Mouse (Mus musculus): ENCODE measurements around the gene Lrrc34. TPM values are rescaled to one million over a fixed set of nuclear protein-coding genes. Genes with fewer than 3 reads are reported as not detected.

Gene Lrrc34
- polyA plus RNA-seq, 1 experiment, result 0.04 TPM

DNA sequence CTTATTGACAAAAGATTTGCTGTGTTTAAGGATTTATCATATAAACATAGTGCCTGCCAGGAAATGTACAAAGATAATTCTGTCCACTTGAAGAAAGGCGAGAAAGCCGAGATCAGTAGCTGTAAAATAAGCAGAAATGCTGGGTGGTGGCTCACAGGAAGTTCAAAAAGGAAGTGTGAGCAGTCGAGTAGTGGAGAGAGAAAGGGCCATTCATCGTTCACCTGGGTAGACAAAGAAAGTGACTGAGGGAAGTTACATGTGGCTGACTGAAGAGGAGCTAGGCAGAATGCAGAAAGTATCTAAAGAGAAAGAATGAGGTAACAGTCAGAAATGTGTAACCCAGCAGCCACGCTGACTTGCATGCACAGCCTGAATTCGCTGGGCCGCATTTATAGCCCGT is 27.5 kb downstream of the Lrrc34 start:
- WGBS, result 43% methylated on average over 8 of the region's 8 CpGs
- DNase-seq (ENCODE audit: low read depth in 1 of 2, low spot score in 2 of 2), result no peak
- H3K4me1 ChIP-seq (ENCODE audit: control insufficient read depth, insufficient read depth, insufficient read length), result no peaks in the 10 kb centered on the region; the same call in 1 of the 2 replicates
- H3K27me3 ChIP-seq (ENCODE audit: control insufficient read depth, insufficient read depth, low read length), result no peaks in the 10 kb centered on the region
- peak overlapping the region; percentile 58 for H3K27ac ChIP-seq (ENCODE audit: insufficient read depth, low read length)
- peaks cover 11% of the 10 kb centered on the region for H3K36me3 ChIP-seq (ENCODE audit: control insufficient read depth, insufficient read depth, low read length)
- no peak overlapping the region for H3K4me3 ChIP-seq (ENCODE audit: extremely low read depth, insufficient read depth, insufficient read length)
- TF ChIP-seq CTCF (IDR thresholded peaks at IDR 0.05; ENCODE audit: extremely low read depth, insufficient read depth, insufficient read length, insufficient replicate concordance) (no peak), POLR2A (IDR thresholded peaks at IDR 0.05; ENCODE audit: low read depth, low read length) (no peak)

DNA sequence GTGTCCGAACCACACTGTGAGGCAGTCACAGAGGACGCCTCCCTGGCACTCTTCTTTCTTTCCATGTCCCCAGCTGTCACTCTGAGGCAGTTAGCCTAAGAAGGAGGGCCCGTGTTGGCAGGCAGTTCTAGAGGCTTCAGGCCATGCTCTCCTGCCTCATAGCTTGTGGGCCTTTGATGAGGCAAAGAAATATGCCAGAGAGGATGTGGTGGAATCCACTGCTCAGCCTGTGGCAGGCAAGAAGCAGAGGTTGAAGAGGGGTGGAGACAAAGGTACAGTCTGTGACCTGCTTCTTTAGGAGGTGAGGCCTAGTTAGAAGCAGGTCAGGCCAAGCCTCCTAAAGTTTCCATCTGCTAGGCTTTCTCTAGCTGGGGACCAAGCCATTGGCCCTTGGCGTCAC is 36.7 kb downstream of the Lrrc34 start:
- no peak overlapping the region for H3K27ac ChIP-seq (ENCODE audit: insufficient read depth, low read length)
- TF ChIP-seq CTCF (IDR thresholded peaks at IDR 0.05; ENCODE audit: extremely low read depth, insufficient read depth, insufficient read length, insufficient replicate concordance) (no peak), POLR2A (IDR thresholded peaks at IDR 0.05; ENCODE audit: low read depth, low read length) (no peak)
- 84% methylated on average over 4 of the region's 4 CpGs for WGBS

DNA sequence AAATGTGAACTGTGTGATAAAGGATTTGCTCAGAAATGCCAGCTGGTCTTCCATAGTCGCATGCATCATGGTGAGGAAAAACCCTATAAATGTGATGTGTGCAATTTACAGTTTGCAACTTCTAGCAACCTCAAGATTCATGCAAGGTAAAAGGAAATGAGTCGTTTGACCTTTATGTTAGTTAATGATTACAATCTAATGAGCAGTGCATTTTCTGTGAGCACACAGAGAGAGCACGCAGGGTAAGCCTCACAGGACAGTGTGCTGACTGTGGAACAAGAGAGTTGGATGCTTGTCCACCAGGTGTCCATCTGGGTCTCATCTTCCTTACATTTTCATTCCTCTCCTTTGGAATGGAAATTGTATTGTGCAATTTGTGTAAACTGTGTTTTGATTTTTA is 38.7 kb downstream of the Lrrc34 start:
- Histone ChIP-seq H3K27me3 (ENCODE audit: control insufficient read depth, insufficient read depth, low read length) (no peaks in the 10 kb centered on the region), H3K36me3 (ENCODE audit: control insufficient read depth, insufficient read depth, low read length) (peaks cover 42% of the 10 kb centered on the region), H3K27ac (ENCODE audit: insufficient read depth, low read length) (no peak overlapping the region), H3K4me1 (ENCODE audit: control insufficient read depth, insufficient read depth, insufficient read length) (no peaks in the 10 kb centered on the region), H3K4me3 (ENCODE audit: extremely low read depth, insufficient read depth, insufficient read length) (no peak overlapping the region)
- 86% methylated on average over 3 of the region's 3 CpGs for WGBS
- no peak for DNase-seq (ENCODE audit: low read depth in 1 of 2, low spot score in 2 of 2)
- TF ChIP-seq CTCF (IDR thresholded peaks at IDR 0.05; ENCODE audit: extremely low read depth, insufficient read depth, insufficient read length, insufficient replicate concordance) (no peak), POLR2A (IDR thresholded peaks at IDR 0.05; ENCODE audit: low read depth, low read length) (no peak)

More for the DNA sequence above, 36.7 kb downstream of the Lrrc34 start:
- no peak overlapping the region for H3K4me3 ChIP-seq (ENCODE audit: extremely low read depth, insufficient read depth, insufficient read length)
- no peaks in the 10 kb centered on the region for H3K27me3 ChIP-seq (ENCODE audit: control insufficient read depth, insufficient read depth, low read length)
- peaks cover 51% of the 10 kb centered on the region for H3K36me3 ChIP-seq (ENCODE audit: control insufficient read depth, insufficient read depth, low read length)
- DNase-seq (ENCODE audit: low read depth in 1 of 2, low spot score in 2 of 2), result no peak
- no peaks in the 10 kb centered on the region for H3K4me1 ChIP-seq (ENCODE audit: control insufficient read depth, insufficient read depth, insufficient read length)

GRCm38 (mm10) chr3:30603256-30603655 is 44.4 kb downstream of the Lrrc34 start:
- Histone ChIP-seq H3K27ac (ENCODE audit: insufficient read depth, low read length) (no peak overlapping the region), H3K4me3 (ENCODE audit: extremely low read depth, insufficient read depth, insufficient read length) (peak overlapping the region; percentile 6; the same call in 1 of the 2 replicates), H3K27me3 (ENCODE audit: control insufficient read depth, insufficient read depth, low read length) (peaks cover 2% of the 10 kb centered on the region; the same call in 1 of the 2 replicates), H3K4me1 (ENCODE audit: control insufficient read depth, insufficient read depth, insufficient read length) (0 out of 2 replicates have a peak, but pooled peaks cover 4% of the 10 kb centered on the region), H3K36me3 (ENCODE audit: control insufficient read depth, insufficient read depth, low read length) (peaks cover 7% of the 10 kb centered on the region)
- no peak for TF ChIP-seq POLR2A (IDR thresholded peaks at IDR 0.05; ENCODE audit: low read depth, low read length)
- no peak for TF ChIP-seq CTCF (IDR thresholded peaks at IDR 0.05; ENCODE audit: extremely low read depth, insufficient read depth, insufficient read length, insufficient replicate concordance)
- no peak for DNase-seq (ENCODE audit: low read depth in 1 of 2, low spot score in 2 of 2)
- WGBS, result 58% methylated on average over 10 of the region's 10 CpGs

- Histone ChIP-seq H3K36me3 (ENCODE audit: control insufficient read depth, insufficient read depth, low read length) (peaks cover 6% of the 10 kb centered on the region), H3K27ac (ENCODE audit: insufficient read depth, low read length) (peak overlapping the region; percentile 96), H3K4me1 (ENCODE audit: control insufficient read depth, insufficient read depth, insufficient read length) (0 out of 2 replicates have a peak, but pooled peaks cover 4% of the 10 kb centered on the region), H3K27me3 (ENCODE audit: control insufficient read depth, insufficient read depth, low read length) (peaks cover 2% of the 10 kb centered on the region; the same call in 1 of the 2 replicates), H3K4me3 (ENCODE audit: extremely low read depth, insufficient read depth, insufficient read length) (peak overlapping the region; percentile 87)
- WGBS, result under 1% methylated on average over 27 of the region's 27 CpGs
- DNase-seq (ENCODE audit: low read depth in 1 of 2, low spot score in 2 of 2), result peak in 1 of 2 experiments; percentile 53
- no peak for TF ChIP-seq CTCF (IDR thresholded peaks at IDR 0.05; ENCODE audit: extremely low read depth, insufficient read depth, insufficient read length, insufficient replicate concordance)
- TF ChIP-seq POLR2A (IDR thresholded peaks at IDR 0.05; ENCODE audit: low read depth, low read length), result no peak; the same call in 1 of the 2 replicates
Measured at GRCm38 (mm10) chr3:30602740-30603098, 45.0 kb downstream of the Lrrc34 start.

DNA sequence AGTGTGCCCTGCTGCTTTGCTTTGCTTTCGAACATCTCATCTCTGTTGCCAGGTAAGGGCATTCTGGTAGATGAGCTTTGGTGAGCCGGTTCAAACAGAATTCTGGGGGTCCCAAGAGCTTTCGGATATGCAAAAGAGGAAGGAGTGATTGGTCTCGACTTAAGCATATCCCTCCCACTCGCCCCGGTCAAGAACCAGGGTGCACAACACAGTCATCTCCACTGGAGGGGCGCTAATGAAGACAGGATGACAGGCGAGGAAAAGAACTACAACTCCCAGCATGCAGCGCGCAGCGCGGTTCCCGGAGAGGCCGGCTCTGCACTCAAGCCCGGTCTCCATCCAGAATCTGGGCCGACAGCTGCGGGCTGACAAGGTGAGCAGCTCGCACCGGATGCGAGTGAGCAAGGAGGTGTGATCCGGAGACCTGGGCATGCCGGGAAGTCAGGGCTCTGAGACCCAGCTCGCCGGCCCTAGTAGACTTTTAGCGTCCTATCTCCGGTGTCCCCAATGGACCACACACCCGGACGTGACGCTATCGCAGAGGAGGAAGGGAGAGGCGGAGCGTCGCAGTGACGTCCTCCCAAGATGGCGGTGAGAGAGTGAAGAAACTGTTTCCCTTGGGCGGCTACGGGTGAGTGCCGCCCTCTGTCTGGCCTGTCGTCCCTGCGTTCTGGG is 45.5 kb downstream of the Lrrc34 start, which contains the start of gene Mynn:
Gene Mynn, plus strand, starts transcription at position 1 of the 675 bp plus-strand sequence.
- WGBS, result under 1% methylated on average over 40 of the region's 40 CpGs
- TF ChIP-seq CTCF (IDR thresholded peaks at IDR 0.05; ENCODE audit: extremely low read depth, insufficient read depth, insufficient read length, insufficient replicate concordance) (0 out of 2 replicates have a peak, but pooled peaks have one; percentile 28), POLR2A (IDR thresholded peaks at IDR 0.05; ENCODE audit: low read depth, low read length) (peak; percentile 15)
- DNase-seq (ENCODE audit: low read depth in 1 of 2, low spot score in 2 of 2), result peak; percentile 96 to 98
- Histone ChIP-seq H3K27me3 (ENCODE audit: control insufficient read depth, insufficient read depth, low read length) (peaks cover 2% of the 10 kb centered on the region; the same call in 1 of the 2 replicates), H3K4me3 (ENCODE audit: extremely low read depth, insufficient read depth, insufficient read length) (peak within 1 kb of the TSS; percentile 87), H3K27ac (ENCODE audit: insufficient read depth, low read length) (peak within 1 kb of the TSS; percentile 96), H3K4me1 (ENCODE audit: control insufficient read depth, insufficient read depth, insufficient read length) (0 out of 2 replicates have a peak, but pooled peaks cover 4% of the 10 kb centered on the region), H3K36me3 (ENCODE audit: control insufficient read depth, insufficient read depth, low read length) (peaks cover 3% of the 10 kb centered on the region)

Data from spleen, adult 2 months (tissue).